Mouse (Mus musculus): ENCODE measurements around the gene Rint1. TPM values are rescaled to one million over a fixed set of nuclear protein-coding genes. Genes with fewer than 3 reads are reported as not detected.

Rint1 gene
- polyA plus RNA-seq, 1 experiment = 8.3 TPM

GRCm38 (mm10) chr5:23814841-23815240 lies 27.3 kb downstream of the Rint1 start:
- TF ChIP-seq REST (IDR thresholded peaks at IDR 0.05; ENCODE audit: insufficient read depth, insufficient read length) (no peak), CEBPB (IDR thresholded peaks at IDR 0.05; ENCODE audit: insufficient read depth, poor library complexity, severe bottlenecking) (no peak), MAX (IDR thresholded peaks at IDR 0.05; ENCODE audit: low read depth) (no peak), POLR2AphosphoS2 (IDR thresholded peaks at IDR 0.05; ENCODE audit: insufficient read length, low read depth) (no peak), SRF (IDR thresholded peaks at IDR 0.05; ENCODE audit: control insufficient read depth, insufficient read length, low read depth) (no peak), USF1 (IDR thresholded peaks at IDR 0.05; ENCODE audit: low read depth) (no peak), POLR2A (IDR thresholded peaks at IDR 0.05; ENCODE audit: insufficient read length, low read depth) (no peak), E2F4 (IDR thresholded peaks at IDR 0.05; ENCODE audit: insufficient read depth) (no peak), MYOG (IDR thresholded peaks at IDR 0.05; ENCODE audit: control insufficient read depth in 1 of 3, insufficient read depth in 1 of 3, insufficient read length in 2 of 3, low read depth in 2 of 3) (no peak), TCF3 (IDR thresholded peaks at IDR 0.05; ENCODE audit: insufficient read length, low read depth) (no peak)
- Histone ChIP-seq H3K79me2 (ENCODE audit: control insufficient read depth, insufficient read depth) (no peaks in the 10 kb centered on the region), H3K27me3 (ENCODE audit: control insufficient read depth, insufficient read depth, insufficient read length) (no peaks in the 10 kb centered on the region), H3K36me3 (ENCODE audit: control insufficient read depth, insufficient read depth) (peaks cover 4% of the 10 kb centered on the region), H3ac (ENCODE audit: control insufficient read depth, insufficient read length) (no peak overlapping the region), H3K4me3 (no peak overlapping the region), H3K4me2 (ENCODE audit: low read depth) (no peak overlapping the region)

GRCm38 (mm10) chr5:23816681-23817080 lies 29.2 kb downstream of the Rint1 start:
- no peak overlapping the region for H3K4me2 ChIP-seq (ENCODE audit: low read depth)

GRCm38 (mm10) chr5:23822306-23822705 lies 34.8 kb downstream of the Rint1 start:
- H3K4me2 ChIP-seq (ENCODE audit: low read depth) = no peak overlapping the region
- H3K36me3 ChIP-seq (ENCODE audit: control insufficient read depth, insufficient read depth) = no peaks in the 10 kb centered on the region
- H3K79me2 ChIP-seq (ENCODE audit: control insufficient read depth, insufficient read depth) = no peaks in the 10 kb centered on the region
- H3K4me3 ChIP-seq = no peak overlapping the region
- no peak overlapping the region for H3ac ChIP-seq (ENCODE audit: control insufficient read depth, insufficient read length)
- no peak for TF ChIP-seq USF1 (IDR thresholded peaks at IDR 0.05; ENCODE audit: low read depth)
- TF ChIP-seq POLR2AphosphoS2 (IDR thresholded peaks at IDR 0.05; ENCODE audit: insufficient read length, low read depth) = peak; percentile 42
- no peaks in the 10 kb centered on the region for H3K27me3 ChIP-seq (ENCODE audit: control insufficient read depth, insufficient read depth, insufficient read length)

More at GRCm38 (mm10) chr5:23816681-23817080, 29.2 kb downstream of the Rint1 start:
- Histone ChIP-seq H3K79me2 (ENCODE audit: control insufficient read depth, insufficient read depth) (no peaks in the 10 kb centered on the region), H3K27me3 (ENCODE audit: control insufficient read depth, insufficient read depth, insufficient read length) (no peaks in the 10 kb centered on the region), H3K36me3 (ENCODE audit: control insufficient read depth, insufficient read depth) (peaks cover 4% of the 10 kb centered on the region), H3ac (ENCODE audit: control insufficient read depth, insufficient read length) (no peak overlapping the region), H3K4me3 (no peak overlapping the region)
- TF ChIP-seq TCF12 (IDR thresholded peaks at IDR 0.05; ENCODE audit: insufficient read depth, poor library complexity, severe bottlenecking) (no peak), REST (IDR thresholded peaks at IDR 0.05; ENCODE audit: insufficient read depth, insufficient read length) (no peak), POLR2AphosphoS2 (IDR thresholded peaks at IDR 0.05; ENCODE audit: insufficient read length, low read depth) (no peak), POLR2A (IDR thresholded peaks at IDR 0.05; ENCODE audit: insufficient read length, low read depth) (no peak), TCF3 (IDR thresholded peaks at IDR 0.05; ENCODE audit: insufficient read length, low read depth) (no peak), MAX (IDR thresholded peaks at IDR 0.05; ENCODE audit: low read depth) (no peak), MYOD1 (IDR thresholded peaks at IDR 0.05; ENCODE audit: control insufficient read depth in 1 of 3, insufficient read length in 2 of 3, low read depth in 2 of 3) (no peak)

- no peaks in the 10 kb centered on the region for H3K79me2 ChIP-seq (ENCODE audit: control insufficient read depth, insufficient read depth)
- H3K4me2 ChIP-seq (ENCODE audit: low read depth) = no peak overlapping the region
- H3K36me3 ChIP-seq (ENCODE audit: control insufficient read depth, insufficient read depth) = no peaks in the 10 kb centered on the region
- no peak overlapping the region for H3K4me3 ChIP-seq
- no peak for TF ChIP-seq MAX (IDR thresholded peaks at IDR 0.05; ENCODE audit: low read depth)
- peak; percentile 55 for TF ChIP-seq USF1 (IDR thresholded peaks at IDR 0.05; ENCODE audit: low read depth)
- TF ChIP-seq SRF (IDR thresholded peaks at IDR 0.05; ENCODE audit: control insufficient read depth, insufficient read length, low read depth) = no peak
- no peak for TF ChIP-seq TCF3 (IDR thresholded peaks at IDR 0.05; ENCODE audit: insufficient read length, low read depth)
- no peak for TF ChIP-seq REST (IDR thresholded peaks at IDR 0.05; ENCODE audit: insufficient read depth, insufficient read length)
- peaks cover 8% of the 10 kb centered on the region for H3K27me3 ChIP-seq (ENCODE audit: control insufficient read depth, insufficient read depth, insufficient read length)
- H3ac ChIP-seq (ENCODE audit: control insufficient read depth, insufficient read length) = no peak overlapping the region
These were observed 36.7 kb downstream of the Rint1 start for GRCm38 (mm10) chr5:23824171-23824733.

- no peak overlapping the region for H3ac ChIP-seq (ENCODE audit: control insufficient read depth, insufficient read length)
- no peak overlapping the region for H3K4me3 ChIP-seq
- no peaks in the 10 kb centered on the region for H3K79me2 ChIP-seq (ENCODE audit: control insufficient read depth, insufficient read depth)
- H3K27me3 ChIP-seq (ENCODE audit: control insufficient read depth, insufficient read depth, insufficient read length) = peaks cover 21% of the 10 kb centered on the region
- H3K36me3 ChIP-seq (ENCODE audit: control insufficient read depth, insufficient read depth) = no peaks in the 10 kb centered on the region
- TF ChIP-seq MYOD1 (IDR thresholded peaks at IDR 0.05; ENCODE audit: control insufficient read depth in 1 of 3, insufficient read length in 2 of 3, low read depth in 2 of 3) = no peak
- TF ChIP-seq MYOG (IDR thresholded peaks at IDR 0.05; ENCODE audit: control insufficient read depth in 1 of 3, insufficient read depth in 1 of 3, insufficient read length in 2 of 3, low read depth in 2 of 3) = no peak
- no peak for TF ChIP-seq CEBPB (IDR thresholded peaks at IDR 0.05; ENCODE audit: insufficient read depth, poor library complexity, severe bottlenecking)
- no peak for TF ChIP-seq POLR2A (IDR thresholded peaks at IDR 0.05; ENCODE audit: insufficient read length, low read depth)
- no peak for TF ChIP-seq REST (IDR thresholded peaks at IDR 0.05; ENCODE audit: insufficient read depth, insufficient read length)
- no peak for TF ChIP-seq TCF12 (IDR thresholded peaks at IDR 0.05; ENCODE audit: insufficient read depth, poor library complexity, severe bottlenecking)
- no peak for TF ChIP-seq POLR2AphosphoS2 (IDR thresholded peaks at IDR 0.05; ENCODE audit: insufficient read length, low read depth)
- no peak for TF ChIP-seq SRF (IDR thresholded peaks at IDR 0.05; ENCODE audit: control insufficient read depth, insufficient read length, low read depth)
- TF ChIP-seq TCF3 (IDR thresholded peaks at IDR 0.05; ENCODE audit: insufficient read length, low read depth) = no peak
- TF ChIP-seq E2F4 (IDR thresholded peaks at IDR 0.05; ENCODE audit: insufficient read depth) = no peak
- no peak for TF ChIP-seq MAX (IDR thresholded peaks at IDR 0.05; ENCODE audit: low read depth)
- no peak for TF ChIP-seq USF1 (IDR thresholded peaks at IDR 0.05; ENCODE audit: low read depth)
- no peak overlapping the region for H3K4me2 ChIP-seq (ENCODE audit: low read depth)
These were observed 39.0 kb downstream of the Rint1 start for GRCm38 (mm10) chr5:23826321-23827004.

All from myocyte (in vitro differentiated cells).